Mouse (Mus musculus) olfactory bulb, adult 2 months (tissue): ENCODE measurements around the gene Fndc3a.

Experiments used
- CTCF ChIP-seq: fragments of 200-500 bp; IDR thresholded peaks from 2 replicates; pipeline ENCODE4 v1.5.1; 2012; ENCODE audit warnings: low read depth, mild to moderate bottlenecking, low read length, moderate library complexity; ENCODE audit not compliant: insufficient read depth
- POLR2A ChIP-seq: fragments of 200-500 bp; IDR thresholded peaks from 2 replicates; pipeline ENCODE4 v1.6.1; 2012; ENCODE audit warnings: mild to moderate bottlenecking, low read depth, low read length, moderate library complexity; ENCODE audit not compliant: insufficient read depth

DNA sequence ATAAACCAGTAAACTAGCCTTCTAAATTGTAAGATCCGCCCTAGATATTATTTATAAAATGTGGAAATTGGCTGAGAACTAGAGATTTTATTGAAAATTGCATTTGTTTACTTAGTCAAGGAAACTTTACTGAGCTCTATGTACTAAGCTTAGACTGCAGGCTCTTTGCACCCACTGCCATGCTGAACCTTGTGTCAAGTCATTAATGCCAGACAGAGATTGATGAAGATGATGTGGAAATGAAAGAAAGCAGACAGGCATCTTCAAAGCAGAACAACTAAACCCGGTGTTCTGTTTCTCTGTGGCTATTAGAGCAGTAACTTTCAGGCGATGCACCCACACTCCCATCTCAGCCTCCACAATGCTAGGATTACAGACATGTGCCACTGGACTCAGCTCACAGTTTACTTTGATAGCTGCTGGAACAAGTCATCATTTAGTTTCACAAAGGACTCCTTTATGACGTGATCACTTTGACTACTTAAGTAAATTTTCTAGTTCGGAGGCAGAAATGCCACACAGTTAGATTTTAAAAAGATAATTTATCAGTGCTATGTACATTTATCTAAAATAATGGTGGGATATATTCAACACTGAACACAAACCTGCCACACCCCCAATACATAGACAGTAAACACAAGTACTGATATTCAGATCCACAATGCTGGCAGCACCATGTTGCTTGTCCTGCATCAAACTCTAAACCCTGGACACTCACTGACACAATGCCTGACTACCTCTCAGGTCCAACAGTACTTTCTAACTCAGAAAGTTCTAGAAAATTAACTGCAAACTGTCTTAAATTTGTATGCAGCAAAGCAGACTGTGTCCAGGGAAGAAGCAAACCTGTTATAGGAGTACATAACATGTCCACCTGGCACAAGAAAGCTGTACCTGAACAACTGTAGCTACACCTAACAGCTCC lies 108.2 kb downstream of the Fndc3a start:
- TF ChIP-seq POLR2A (no peak), CTCF (no peak)
